Mouse (Mus musculus) small intestine, adult 2 months (tissue): ENCODE data around the gene Eci3. TPM values are rescaled to one million over a fixed set of nuclear protein-coding genes. Genes with fewer than 3 reads are reported as not detected.
A peak's percentile ranks its signal among the peaks of the same experiment; 100 is the strongest.
"Not testable (repeated sequence)": the region's sequence is repeated elsewhere in the genome, so short reads cannot be mapped to it uniquely, and the experiment has no call there.

Experiments used
- H3K27ac ChIP-seq: fragments of 200-500 bp; 2 replicates; pipeline ENCODE4 v1.5.1; 2012; ENCODE audit warnings: low read depth, low read length, control low read depth, inconsistent platforms; ENCODE audit not compliant: insufficient read depth
- H3K27me3 ChIP-seq: fragments of 200-500 bp; 2 replicates; pipeline ENCODE4 v1.6.1; 2012; ENCODE audit warnings: mild to moderate bottlenecking, moderate library complexity, low read length, inconsistent platforms; ENCODE audit not compliant: control insufficient read depth, insufficient read depth
- H3K36me3 ChIP-seq: fragments of 200-500 bp; 2 replicates; pipeline ENCODE4 v1.6.1; 2012; ENCODE audit warnings: mild to moderate bottlenecking, low read length, control low read depth, inconsistent platforms; ENCODE audit not compliant: control insufficient read depth, insufficient read depth
- H3K4me1 ChIP-seq: fragments of 200-500 bp; 2 replicates; pipeline ENCODE4 v1.6.1; 2012; ENCODE audit warnings: low read length, inconsistent platforms, mixed read lengths; ENCODE audit not compliant: control insufficient read depth, insufficient read depth, insufficient read length
- H3K4me3 ChIP-seq: fragments of 200-500 bp; 2 replicates; pipeline ENCODE4 v1.5.1; 2012; ENCODE audit warnings: low read depth, mild to moderate bottlenecking, control low read depth, inconsistent platforms, low read length, moderate library complexity
- CTCF ChIP-seq: fragments of 200-500 bp; IDR thresholded peaks from 2 replicates; pipeline ENCODE4 v1.5.1; 2012; ENCODE audit warnings: low read depth, mild to moderate bottlenecking, control low read depth, inconsistent platforms, low read length, moderate library complexity, mixed read lengths; ENCODE audit not compliant: insufficient replicate concordance, insufficient read length; ENCODE audit errors: extremely low read depth
- POLR2A ChIP-seq: fragments of 200-500 bp; IDR thresholded peaks from 2 replicates; pipeline ENCODE4 v1.6.1; 2012; ENCODE audit warnings: low read depth, mild to moderate bottlenecking, control low read depth, inconsistent platforms, low read length, moderate library complexity
- WGBS: fragments of 180-500 bp; shearing (Covaris S2); methylation state at CpG from one replicate; pipeline ENCODE4 v1.1.7; 2018; 5-methylcytosine and 5-hydroxymethylcytosine counted together
- polyA plus RNA-seq: library from polyadenylated mRNA; depleted of rRNA; stranded (reverse); fragments of >200 nt; gene quantifications from 2 replicates; pipeline ENCODE4 v1.2.3, GENCODE M21; 2012

Gene Eci3
- polyA plus RNA-seq, 1 experiment: 4.9 TPM

DNA sequence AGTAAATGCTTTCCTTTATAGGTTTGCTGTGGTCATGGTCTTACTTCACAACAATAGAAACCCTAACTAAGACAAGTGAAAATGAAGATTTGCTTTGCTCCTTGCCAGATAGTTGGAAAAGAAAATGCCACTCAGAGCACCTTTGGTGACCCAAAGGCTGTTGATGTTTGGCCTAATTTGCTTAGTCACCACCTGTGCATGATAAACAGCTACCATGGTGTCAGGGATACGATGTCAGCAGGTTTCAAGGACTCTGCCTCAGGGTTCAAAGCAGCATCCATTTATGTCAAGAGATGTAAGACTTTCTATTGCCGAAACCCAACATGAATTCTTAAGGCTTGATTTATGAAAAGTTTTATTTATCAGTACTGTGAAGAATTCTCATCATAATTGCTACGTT lies 13.8 kb upstream of the Eci3 start:
- 91% methylated on average over 3 of the region's 3 CpGs for WGBS
- Histone ChIP-seq H3K27ac (no peak overlapping the region), H3K36me3 (peaks cover 40% of the 10 kb centered on the region), H3K4me3 (no peak overlapping the region), H3K27me3 (no peaks in the 10 kb centered on the region), H3K4me1 (no peaks in the 10 kb centered on the region)
- TF ChIP-seq CTCF: no peak
- no peak for TF ChIP-seq POLR2A

DNA sequence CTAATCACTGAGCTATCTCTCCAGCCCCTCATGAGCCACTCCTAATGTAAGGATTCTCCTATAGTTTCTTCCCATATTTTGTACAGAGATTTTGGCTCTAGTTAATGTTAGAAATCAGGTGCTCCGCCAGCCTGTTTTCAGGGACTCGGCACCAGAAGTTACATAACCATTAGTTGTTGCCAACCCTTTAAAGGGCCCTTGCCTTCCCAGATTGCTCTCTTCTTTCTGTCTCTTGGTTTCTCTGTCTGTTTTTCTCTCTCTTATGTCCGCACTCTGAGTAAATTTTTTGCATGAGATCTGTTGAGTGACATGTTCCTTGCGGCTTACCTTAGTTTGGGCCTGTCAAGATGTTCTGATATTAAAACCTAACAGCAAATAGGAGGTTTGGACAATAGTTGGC lies 12.5 kb upstream of the Eci3 start:
- H3K27ac ChIP-seq: no peak overlapping the region
- TF ChIP-seq POLR2A: no peak
- no peak for TF ChIP-seq CTCF
- 85% methylated on average over 4 of the region's 4 CpGs for WGBS
- no peak overlapping the region for H3K4me3 ChIP-seq
- H3K4me1 ChIP-seq: no peaks in the 10 kb centered on the region
- H3K36me3 ChIP-seq: peaks cover 33% of the 10 kb centered on the region
- no peaks in the 10 kb centered on the region for H3K27me3 ChIP-seq

DNA sequence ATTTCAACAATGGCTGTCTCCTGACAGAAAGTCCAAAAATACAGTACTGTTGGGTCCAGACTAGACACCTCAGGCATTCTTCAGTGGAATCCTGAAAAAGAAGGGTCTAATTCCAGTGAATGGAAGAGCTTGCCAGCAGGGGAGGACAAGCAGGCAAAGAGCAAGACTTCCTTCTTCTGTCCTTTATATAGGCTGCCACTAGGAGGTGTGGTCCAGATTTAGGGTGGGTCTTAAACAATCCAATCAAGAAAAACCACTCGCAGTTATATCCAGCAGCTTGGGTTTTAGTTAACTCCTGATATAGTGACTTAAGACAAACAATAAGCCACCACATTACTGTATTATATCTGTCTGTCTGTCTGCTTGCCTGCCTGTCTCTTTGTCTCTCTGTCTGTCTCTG lies 10.2 kb upstream of the Eci3 start:
- TF ChIP-seq CTCF: no peak
- TF ChIP-seq POLR2A: no peak
- H3K4me1 ChIP-seq: no peaks in the 10 kb centered on the region
- H3K36me3 ChIP-seq: peaks cover 16% of the 10 kb centered on the region
- no peak overlapping the region for H3K4me3 ChIP-seq
- H3K27ac ChIP-seq: no peak overlapping the region
- 16% methylated on average over 1 of the region's 1 CpGs for WGBS
- H3K27me3 ChIP-seq: no peaks in the 10 kb centered on the region

DNA sequence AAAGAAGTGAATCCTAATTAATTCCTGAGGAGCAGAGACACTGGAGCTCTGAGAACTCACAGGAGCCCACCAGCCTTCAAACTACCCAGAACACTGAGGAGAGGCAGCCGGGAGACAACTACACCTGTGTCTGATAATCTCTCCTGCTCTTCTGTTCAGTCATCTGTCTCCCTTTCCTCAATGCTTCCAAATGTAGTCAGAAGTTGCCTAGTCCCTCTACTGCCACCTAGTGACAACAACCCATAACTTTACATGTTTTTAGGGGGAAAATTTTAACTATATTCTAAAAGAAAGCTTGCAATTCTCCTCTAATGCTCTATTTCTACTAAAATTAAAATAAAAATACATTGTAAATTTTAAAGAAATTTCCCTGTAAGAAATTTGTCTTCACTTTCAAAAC lies 9.5 kb upstream of the Eci3 start:
- TF ChIP-seq POLR2A: no peak
- TF ChIP-seq CTCF: peak; percentile 32; the same call in 1 of the 2 replicates
- WGBS: 11% methylated on average over 1 of the region's 1 CpGs
- Histone ChIP-seq H3K4me3 (no peak overlapping the region), H3K4me1 (no peaks in the 10 kb centered on the region), H3K27ac (no peak overlapping the region), H3K36me3 (peaks cover 13% of the 10 kb centered on the region), H3K27me3 (no peaks in the 10 kb centered on the region)

DNA sequence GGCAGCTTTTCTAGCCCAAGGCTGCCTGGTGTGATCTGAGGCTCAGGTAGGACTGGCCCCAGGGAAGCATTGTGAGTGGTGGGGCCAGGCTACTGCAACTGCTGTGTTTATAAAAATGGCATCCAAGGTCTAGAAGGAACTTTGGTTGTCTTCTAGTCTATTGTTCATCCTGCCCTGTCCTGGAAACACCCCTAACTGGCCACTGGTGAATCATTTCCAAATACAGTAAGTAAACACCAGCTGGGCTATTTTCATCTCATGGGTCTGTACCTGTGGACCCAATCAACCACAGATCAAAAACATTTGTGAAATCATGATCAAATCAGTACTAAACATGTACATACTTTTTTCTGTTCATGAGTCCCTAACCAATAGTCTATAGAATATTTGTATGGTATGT lies 8.8 kb upstream of the Eci3 start:
- H3K27ac ChIP-seq, H3K27me3 ChIP-seq, H3K36me3 ChIP-seq, H3K4me3 ChIP-seq, H3K4me1 ChIP-seq: not testable (repeated sequence)

DNA sequence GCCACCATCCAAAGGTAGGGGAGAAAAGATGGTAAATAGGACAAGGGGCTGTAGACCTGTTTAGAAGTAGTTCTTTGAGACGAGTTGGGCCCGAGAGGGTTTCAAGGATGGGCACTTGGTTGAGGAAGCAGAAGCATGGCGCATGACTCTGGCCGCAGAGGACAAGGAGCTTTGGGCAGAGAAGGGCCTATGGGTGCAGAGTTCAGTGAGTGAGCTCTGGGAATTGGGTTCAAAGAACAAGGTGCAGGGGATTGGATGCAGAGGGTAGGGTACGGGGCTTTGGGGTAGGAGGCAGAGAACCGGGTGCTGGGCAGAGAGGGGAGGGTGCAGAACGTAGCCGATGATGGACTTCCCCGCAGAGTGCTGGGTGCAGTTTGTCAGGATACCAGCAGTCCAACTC lies 2.0 kb upstream of the Eci3 start:
- H3K27me3 ChIP-seq, H3K36me3 ChIP-seq, H3K4me1 ChIP-seq: not testable (repeated sequence)
- Histone ChIP-seq H3K27ac (peak overlapping the region; percentile 70; the same call in 1 of the 2 replicates), H3K4me3 (peak overlapping the region; percentile 16; the same call in 1 of the 2 replicates)
- WGBS: 69% methylated on average over 9 of the region's 9 CpGs

DNA sequence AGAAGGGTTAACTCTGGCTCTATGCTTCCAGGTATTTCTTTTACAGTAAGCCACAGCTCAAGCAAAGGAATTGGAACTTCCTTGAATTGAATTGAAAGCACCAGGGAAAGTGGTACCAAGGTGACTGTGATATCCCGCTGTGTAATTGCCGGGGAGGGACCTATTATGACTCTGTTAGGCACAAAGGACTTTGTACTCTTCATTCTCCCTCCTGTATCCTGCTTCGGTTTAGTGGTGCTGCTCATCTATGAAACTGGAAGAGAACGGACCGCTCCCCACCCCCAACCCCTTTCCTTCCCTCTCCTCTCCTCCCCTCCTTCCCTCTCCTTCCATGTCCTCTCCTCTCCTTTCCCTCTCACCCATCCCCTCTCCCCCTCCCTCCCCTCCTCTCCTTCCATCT lies 1.3 kb upstream of the Eci3 start:
- no peaks in the 10 kb centered on the region for H3K27me3 ChIP-seq
- 19% methylated on average over 5 of the region's 5 CpGs for WGBS
- TF ChIP-seq CTCF (no peak), POLR2A (no peak)
- H3K36me3 ChIP-seq: no peaks in the 10 kb centered on the region
- H3K27ac ChIP-seq: peak overlapping the region; percentile 78
- H3K4me3 ChIP-seq: peak overlapping the region; percentile 80
- peaks cover 4% of the 10 kb centered on the region for H3K4me1 ChIP-seq

DNA sequence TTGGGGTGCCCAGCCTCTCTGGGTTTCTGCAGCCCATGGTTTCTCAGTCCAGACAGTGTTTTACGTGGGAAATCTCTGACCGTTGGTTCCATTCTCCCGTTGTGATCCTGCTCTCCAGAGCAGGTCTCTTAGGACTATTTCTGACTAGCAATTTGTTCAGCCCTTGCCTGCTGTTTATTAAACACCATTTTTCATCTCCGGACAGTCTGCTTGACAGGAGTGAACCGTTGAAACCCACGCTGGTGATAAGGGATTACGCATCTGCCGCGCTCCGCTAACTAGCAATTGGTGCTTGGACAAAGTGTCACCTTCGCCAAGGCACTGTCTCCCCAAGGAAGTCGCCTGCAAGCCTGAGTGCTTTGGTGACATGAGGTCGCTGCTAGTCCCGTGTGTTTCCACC lies 809 bp upstream of the Eci3 start:
- Histone ChIP-seq H3K4me1 (peaks cover 4% of the 10 kb centered on the region), H3K4me3 (peak overlapping the region; percentile 80), H3K27me3 (no peaks in the 10 kb centered on the region), H3K27ac (peak overlapping the region; percentile 78), H3K36me3 (no peaks in the 10 kb centered on the region)
- WGBS: 6% methylated on average over 14 of the region's 14 CpGs
- TF ChIP-seq CTCF (no peak), POLR2A (no peak)
